Mouse (Mus musculus) CH12.LX (cell line): ENCODE results near the gene Cul5. TPM values are rescaled to one million over a fixed set of nuclear protein-coding genes. Genes with fewer than 3 reads are reported as not detected.

ENCODE experiments used
- DNase-seq: peaks from one replicate; pipeline ENCODE4 v3.0.0-alpha.2; 2013; ENCODE audit errors: extremely low read depth
- H3K27ac ChIP-seq: 2 replicates; pipeline ENCODE4 v1.5.1; 2012; ENCODE audit warnings: low read depth, mild to moderate bottlenecking, control low read depth, moderate library complexity; ENCODE audit not compliant: insufficient read depth
- H3K27me3 ChIP-seq: replicated peaks from 2 replicates; pipeline ENCODE3; 2012; ENCODE audit warnings: inconsistent platforms
- H3K36me3 ChIP-seq, 2 experiments: replicated peaks in 1 of 2; 2 replicates each; pipeline versions ENCODE3 to v1.6.1; 2012; ENCODE audit warnings: inconsistent platforms in 1 of 2, low read length in 1 of 2, mild to moderate bottlenecking in 1 of 2, mixed read lengths in 1 of 2, moderate library complexity in 1 of 2; ENCODE audit not compliant: control insufficient read depth in 1 of 2, insufficient read depth in 1 of 2
- H3K4me1 ChIP-seq, 2 experiments: 2 replicates each; pipeline ENCODE4 v1.6.1; 2012; ENCODE audit warnings: inconsistent platforms in 1 of 2, moderate library complexity in 1 of 2; ENCODE audit not compliant: insufficient read depth in 2 of 2, control insufficient read depth in 1 of 2
- H3K4me2 ChIP-seq: 2 replicates; pipeline ENCODE4 v1.6.1; 2012; ENCODE audit warnings: low read depth, mild to moderate bottlenecking, control low read depth; ENCODE audit not compliant: poor library complexity, insufficient read depth, severe bottlenecking
- H3K4me3 ChIP-seq, 3 experiments: fragments of 150-350 bp in 1 of 3; sonication (generic) in 1 of 3; replicated peaks in 1 of 3; 2 replicates each; pipeline versions ENCODE3 to v1.5.1; 2011 to 2012; ENCODE audit warnings: low read depth in 2 of 3, low read length in 2 of 3, mild to moderate bottlenecking in 2 of 3, moderate library complexity in 2 of 3, control low read depth in 1 of 3, improper control_type of control experiment in 1 of 3, inconsistent platforms in 1 of 3, mixed read lengths in 1 of 3; ENCODE audit not compliant: poor library complexity in 1 of 3
- H3K79me2 ChIP-seq: replicated peaks from 2 replicates; pipeline ENCODE4 v1.6.1; 2012; ENCODE audit warnings: mild to moderate bottlenecking, moderate library complexity; ENCODE audit not compliant: control insufficient read depth, poor library complexity, insufficient read depth, severe bottlenecking; ENCODE audit errors: extremely low read depth
- H3K9ac ChIP-seq: 2 replicates; pipeline ENCODE4 v1.6.1; 2012; ENCODE audit warnings: low read depth, mild to moderate bottlenecking, control low read depth, moderate library complexity; ENCODE audit not compliant: insufficient read depth
- H3K9me3 ChIP-seq: replicated peaks from 2 replicates; pipeline ENCODE3; 2012; ENCODE audit warnings: low read length, inconsistent platforms, mixed read lengths
- BHLHE40 ChIP-seq: IDR thresholded peaks from 2 replicates; pipeline ENCODE4 v1.6.1; 2011; ENCODE audit warnings: mild to moderate bottlenecking, low read depth, low read length, improper control_type of control experiment
- CHD1 ChIP-seq: IDR thresholded peaks from 2 replicates; pipeline ENCODE4 v1.6.1; 2012; ENCODE audit warnings: low read depth, low read length, improper control_type of control experiment, inconsistent platforms
- CHD2 ChIP-seq: IDR thresholded peaks from 2 replicates; pipeline ENCODE4 v1.6.1; 2011; ENCODE audit warnings: low read length, improper control_type of control experiment
- E2F4 ChIP-seq: IDR thresholded peaks from 2 replicates; pipeline ENCODE4 v1.6.1; 2011; ENCODE audit warnings: low read depth, low read length, improper control_type of control experiment; ENCODE audit not compliant: insufficient replicate concordance
- ELF1 ChIP-seq: IDR thresholded peaks from 2 replicates; pipeline ENCODE4 v1.6.1; 2014; ENCODE audit warnings: low read depth, mild to moderate bottlenecking, inconsistent platforms, low read length, improper control_type of control experiment
- EP300 ChIP-seq: IDR thresholded peaks from 2 replicates; pipeline ENCODE4 v1.6.1; 2011; ENCODE audit warnings: low read length, improper control_type of control experiment
- ETS1 ChIP-seq: conservative IDR thresholded peaks from 2 replicates; pipeline ENCODE4 v1.6.1; 2012; ENCODE audit warnings: low read depth, mild to moderate bottlenecking, inconsistent platforms, low read length, improper control_type of control experiment, moderate library complexity
- IRF4 ChIP-seq: IDR thresholded peaks from 2 replicates; pipeline ENCODE4 v1.6.1; 2014; ENCODE audit warnings: low read depth, mild to moderate bottlenecking, inconsistent platforms, low read length, improper control_type of control experiment
- JUN ChIP-seq: IDR thresholded peaks from 2 replicates; pipeline ENCODE4 v1.6.1; 2011; ENCODE audit warnings: low read depth, mild to moderate bottlenecking, low read length, improper control_type of control experiment, moderate library complexity; ENCODE audit not compliant: insufficient read depth
- JUND ChIP-seq: conservative IDR thresholded peaks from 2 replicates; pipeline ENCODE4 v1.6.1; 2011; ENCODE audit warnings: low read depth, low read length, improper control_type of control experiment
- KAT2A ChIP-seq: IDR thresholded peaks from 2 replicates; pipeline ENCODE4 v1.6.1; 2012; ENCODE audit warnings: low read length, improper control_type of control experiment, inconsistent platforms; ENCODE audit not compliant: insufficient replicate concordance
- NRF1 ChIP-seq: IDR thresholded peaks from 2 replicates; pipeline ENCODE4 v1.6.1; 2014; ENCODE audit warnings: low read depth, mild to moderate bottlenecking, inconsistent platforms, low read length, improper control_type of control experiment, moderate library complexity
- POLR2A ChIP-seq: IDR thresholded peaks from 2 replicates; pipeline ENCODE4 v1.6.1; 2011; ENCODE audit warnings: low read depth, mild to moderate bottlenecking, improper control_type of control experiment, low read length
- POLR2AphosphoS2 ChIP-seq: IDR thresholded peaks from 2 replicates; pipeline ENCODE4 v1.6.1; 2011; ENCODE audit warnings: low read depth, low read length, improper control_type of control experiment
- SMC3 ChIP-seq: IDR thresholded peaks from 2 replicates; pipeline ENCODE4 v1.6.1; 2011; ENCODE audit warnings: low read depth, low read length, improper control_type of control experiment
- TCF12 ChIP-seq: IDR thresholded peaks from 2 replicates; pipeline ENCODE4 v1.6.1; 2014; ENCODE audit warnings: low read depth, mild to moderate bottlenecking, inconsistent platforms, low read length, improper control_type of control experiment
- USF2 ChIP-seq: conservative IDR thresholded peaks from 2 replicates; pipeline ENCODE4 v1.6.1; 2011; ENCODE audit warnings: low read depth, low read length, improper control_type of control experiment
- ZC3H11A ChIP-seq: IDR thresholded peaks from 2 replicates; pipeline ENCODE4 v1.6.1; 2012; ENCODE audit warnings: low read depth, mild to moderate bottlenecking, inconsistent platforms, low read length, improper control_type of control experiment
- ZMIZ1 ChIP-seq: IDR thresholded peaks from 2 replicates; pipeline ENCODE4 v1.6.1; 2012; ENCODE audit warnings: low read depth, mild to moderate bottlenecking, inconsistent platforms, low read length, improper control_type of control experiment
- dilution Hi-C: fragments of 300-500 bp; cut with MboI; formaldehyde crosslinking; loops from 2 replicates; pipeline ENCODE4 v1.14.3; 2020; ENCODE audit warnings: low sequenced_read_pairs; ENCODE audit not compliant: extremely low pct_unique_long_range_greater_than_20kb, extremely low pct_ligation_motif_present
- in situ Hi-C: fragments of 300-500 bp; cut with MboI; formaldehyde crosslinking; loops from 3 replicates; pipeline ENCODE4 v1.14.3; 2019; ENCODE audit warnings: low sequenced_read_pairs, low pct_ligation_motif_present, low pct_unique_long_range_greater_than_20kb, mixed read lengths
- polyA plus RNA-seq: library from polyadenylated mRNA; unstranded; fragments of >175 nt; gene quantifications from 2 replicates; pipeline ENCODE4 v1.2.1, GENCODE M21; 2012; ENCODE audit warnings: low read depth; ENCODE audit not compliant: insufficient read length
- total RNA-seq, 2 experiments: library from RNA; depleted of rRNA; stranded (reverse); fragments of 300-350 nt in 1 of 2; fragments of >200 nt in 1 of 2; gene quantifications; 2 replicates each; pipeline ENCODE4 v1.2.3; 2012 to 2014

Gene Cul5
- total and polyA plus RNA-seq, 3 experiments = 21.0 to 43.8 (median 37.3) TPM

DNA sequence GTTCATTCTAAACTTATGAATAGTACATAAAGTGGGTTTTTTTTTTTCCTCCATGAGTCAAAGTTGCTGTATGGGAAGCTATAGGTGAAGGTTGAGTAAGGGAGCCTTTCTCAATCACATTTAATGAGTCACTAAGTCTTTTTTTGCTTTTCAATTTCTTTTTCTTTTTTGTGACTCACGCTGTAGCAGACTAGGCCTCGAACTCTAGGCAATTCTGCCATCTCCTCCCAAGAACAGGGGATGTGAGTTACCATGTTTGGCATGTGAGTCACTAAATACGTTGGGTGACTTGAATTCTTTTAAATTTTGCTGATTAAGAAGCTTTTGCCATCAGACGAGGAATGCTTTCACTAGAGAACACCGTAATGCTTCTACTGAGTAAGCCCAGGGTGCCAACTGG lies 26.0 kb upstream of the Cul5 start:
- Histone ChIP-seq H3K27me3 (no peaks in the 10 kb centered on the region), H3K79me2 (no peaks in the 10 kb centered on the region), H3K4me2 (no peak overlapping the region), H3K4me3 (no peak overlapping the region), H3K27ac (no peak overlapping the region), H3K9ac (no peak overlapping the region), H3K9me3 (peaks cover 2% of the 10 kb centered on the region), H3K36me3 (no peaks in the 10 kb centered on the region), H3K4me1 (peaks cover 3 to 11% of the 10 kb centered on the region in 2 experiments; a peak in 2 of 4 replicates)
- no peak for DNase-seq
- TF ChIP-seq ELF1 = no peak
- TF ChIP-seq USF2 = no peak
- no peak for TF ChIP-seq ETS1
- TF ChIP-seq BHLHE40 = no peak
- no peak for TF ChIP-seq IRF4
- TF ChIP-seq JUND = no peak
- no peak for TF ChIP-seq POLR2A
- TF ChIP-seq ZMIZ1 = no peak
- no peak for TF ChIP-seq JUN
- no peak for TF ChIP-seq POLR2AphosphoS2
- no peak for TF ChIP-seq NRF1
- no peak for TF ChIP-seq ZC3H11A
- TF ChIP-seq CHD2 = no peak
- no peak for TF ChIP-seq SMC3
- TF ChIP-seq TCF12 = no peak
- no peak for TF ChIP-seq EP300
- in situ Hi-C loops (no loop called here), dilution Hi-C loops (no loop called here)

DNA sequence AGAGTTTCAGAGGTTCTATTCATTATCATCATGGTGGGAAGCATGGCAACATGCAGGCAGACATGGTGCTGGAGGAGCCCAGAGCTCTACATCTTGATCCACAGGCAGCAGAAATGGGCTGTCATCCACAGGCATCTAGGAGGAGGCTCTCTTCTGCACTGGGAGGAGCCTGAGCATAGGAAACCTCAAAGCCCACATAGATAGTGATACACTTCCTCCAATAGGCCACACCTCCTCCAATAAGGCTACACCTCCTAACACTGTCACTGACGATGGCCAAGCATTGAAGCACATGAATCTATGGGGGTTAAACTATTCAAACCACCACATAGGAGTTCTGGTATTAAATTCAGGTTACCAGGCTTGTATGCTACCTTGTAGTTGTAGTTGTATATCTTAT lies 23.9 kb upstream of the Cul5 start:
- Histone ChIP-seq H3K4me2 (no peak overlapping the region), H3K4me1 (peaks cover 0 to 5% of the 10 kb centered on the region in 2 experiments; a peak in 1 of 4 replicates), H3K79me2 (no peaks in the 10 kb centered on the region)
- dilution Hi-C loops = no loop called here
- TF ChIP-seq ELF1 = no peak
- no peak for TF ChIP-seq KAT2A
- TF ChIP-seq CHD1 = no peak
- no peak for TF ChIP-seq E2F4
- TF ChIP-seq, all 38 proteins: peak for 0
- Histone ChIP-seq H3K4me3 (no peak overlapping the region), H3K36me3 (no peaks in the 10 kb centered on the region), H3K9ac (no peak overlapping the region), H3K27me3 (no peaks in the 10 kb centered on the region), H3K27ac (no peak overlapping the region), H3K9me3 (peaks cover 2% of the 10 kb centered on the region)
- in situ Hi-C loops = no loop called here
- peak; percentile 44 for DNase-seq
